Mouse (Mus musculus): ENCODE measurements around the gene Zfp319.

DNA sequence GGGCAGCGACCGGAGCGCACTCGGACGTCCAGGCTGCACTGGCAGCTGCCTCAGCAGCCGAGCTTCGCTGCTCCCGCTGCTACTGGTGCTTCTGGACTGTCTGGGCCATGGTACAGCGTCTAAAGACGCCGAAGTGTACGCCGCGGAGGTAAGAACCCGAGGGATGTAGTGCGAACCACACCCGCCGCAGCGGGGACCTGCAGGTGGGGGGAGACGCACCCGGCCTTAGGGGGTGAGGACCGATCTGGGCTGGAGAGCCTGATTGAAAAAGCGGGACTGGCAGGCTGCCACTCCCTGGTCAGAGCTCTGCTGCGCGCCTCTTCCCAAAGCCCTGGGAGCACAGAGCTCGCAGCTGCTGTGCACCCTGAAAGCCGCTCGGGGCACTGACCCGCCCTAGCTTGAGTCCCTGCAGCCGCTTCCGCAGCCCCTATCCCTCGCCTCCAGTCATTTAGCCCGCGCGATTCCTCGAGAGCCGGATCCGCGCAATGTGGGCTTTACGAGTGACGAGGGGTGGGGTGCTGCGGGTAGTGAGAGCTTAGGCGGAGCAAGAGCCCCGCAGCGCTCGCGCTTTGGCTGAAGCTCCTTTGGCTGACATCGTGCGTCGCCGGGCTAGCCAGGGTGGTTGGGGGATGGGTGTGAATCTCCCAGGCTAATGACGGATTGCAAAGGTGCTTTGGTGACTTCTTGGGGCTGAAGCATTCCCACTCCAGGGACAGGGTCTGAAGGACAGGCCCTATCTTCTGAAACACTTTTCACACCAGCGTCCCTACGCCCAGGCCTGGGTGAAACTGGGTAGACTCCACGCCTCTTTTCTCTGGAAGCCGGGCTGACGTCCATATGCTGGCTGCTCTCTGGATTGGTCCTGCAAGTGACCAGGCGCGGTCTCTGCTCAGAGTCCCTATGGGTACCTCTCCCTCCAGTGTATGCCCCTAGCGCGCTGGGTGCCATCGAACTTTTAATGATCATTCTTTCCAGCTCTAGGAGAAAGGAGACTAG lies 21.4 kb upstream of the Zfp319 start:
- no peak for TF ChIP-seq BHLHE40 (IDR thresholded peaks at IDR 0.05; ENCODE audit: low read depth, low read length)
- TF ChIP-seq NRF1 (IDR thresholded peaks at IDR 0.05; ENCODE audit: low read depth, low read length) = no peak
- TF ChIP-seq USF1 (IDR thresholded peaks at IDR 0.05; ENCODE audit: low read depth, low read length) = no peak
- no peak for TF ChIP-seq E2F4 (IDR thresholded peaks at IDR 0.05; ENCODE audit: insufficient replicate concordance, low read depth, low read length)
- no peak for TF ChIP-seq POLR2A (IDR thresholded peaks at IDR 0.05; ENCODE audit: low read depth, low read length)
- no peak for TF ChIP-seq HCFC1 (IDR thresholded peaks at IDR 0.05; ENCODE audit: low read depth, low read length)
